ENCODE assay signal across 8 mouse cellular contexts in genomic region chr2:73596786-73597185, GRCm38 (mm10). TPM values are rescaled to one million over a fixed set of nuclear protein-coding genes. Genes with fewer than 3 reads are reported as not detected.
DNase-seq lines count a peak whose midpoint lies in the region; ATAC-seq lines count a peak whose summit lies in the region.

No protein-coding gene starts in this region.

- ATAC-seq in hindbrain, embryonic 13.5 days (ENCODE audit: low FRiP score): no peak
- ATAC-seq in heart, embryonic 15.5 days (replicated peaks; ENCODE audit: insufficient number of reproducible peaks, insufficient read depth, low FRiP score, low read depth): 0 out of 2 replicates have a peak, but pooled peaks have one; percentile 10
- no peak; the same call in 1 of the 2 replicates for ATAC-seq in liver, embryonic 12.5 days
- no peak for ATAC-seq in CD4-positive, CD25-positive, alpha-beta regulatory T cell, adult 4 months

- H3K4me2 ChIP-seq in hindbrain, embryonic 13.5 days: no peak overlapping the region
- peak overlapping the region; percentile 60 for H3K4me2 ChIP-seq in heart, embryonic 15.5 days
- peak overlapping the region; percentile 43 for H3K4me2 ChIP-seq in liver, embryonic 12.5 days

- H3K36me3 ChIP-seq in hindbrain, embryonic 10.5 days: no peaks in the 10 kb centered on the region
- H3K36me3 ChIP-seq in hindbrain, embryonic 13.5 days: no peaks in the 10 kb centered on the region
- no peaks in the 10 kb centered on the region for H3K36me3 ChIP-seq in heart, embryonic 15.5 days
- H3K36me3 ChIP-seq in liver, embryonic 12.5 days: no peaks in the 10 kb centered on the region

- H3K27me3 ChIP-seq in hindbrain, embryonic 10.5 days (ENCODE audit: insufficient read depth, poor library complexity, severe bottlenecking): no peaks in the 10 kb centered on the region; the same call in 1 of the 2 replicates
- no peaks in the 10 kb centered on the region for H3K27me3 ChIP-seq in hindbrain, embryonic 13.5 days
- no peaks in the 10 kb centered on the region for H3K27me3 ChIP-seq in heart, embryonic 15.5 days
- H3K27me3 ChIP-seq in liver, embryonic 12.5 days (replicated peaks): no peaks in the 10 kb centered on the region

- H3K4me1 ChIP-seq in hindbrain, embryonic 10.5 days (replicated peaks): peaks cover 20% of the 10 kb centered on the region
- H3K4me1 ChIP-seq in hindbrain, embryonic 13.5 days (replicated peaks): peaks cover 3% of the 10 kb centered on the region; the same call in 1 of the 2 replicates
- peaks cover 34% of the 10 kb centered on the region for H3K4me1 ChIP-seq in heart, embryonic 15.5 days (replicated peaks)
- peaks cover 15% of the 10 kb centered on the region for H3K4me1 ChIP-seq in liver, embryonic 12.5 days

- H3K4me3 ChIP-seq in hindbrain, embryonic 10.5 days: peak overlapping the region; percentile 20; the same call in 1 of the 2 replicates
- H3K4me3 ChIP-seq in hindbrain, embryonic 13.5 days: no peak overlapping the region
- peak overlapping the region; percentile 25; the same call in 1 of the 2 replicates for H3K4me3 ChIP-seq in heart, embryonic 15.5 days
- peak overlapping the region; percentile 8; the same call in 1 of the 2 replicates for H3K4me3 ChIP-seq in liver, embryonic 12.5 days

- H3K9me3 ChIP-seq in hindbrain, embryonic 10.5 days: no peaks in the 10 kb centered on the region
- no peaks in the 10 kb centered on the region for H3K9me3 ChIP-seq in hindbrain, embryonic 13.5 days
- H3K9me3 ChIP-seq in heart, embryonic 15.5 days (replicated peaks): no peaks in the 10 kb centered on the region
- H3K9me3 ChIP-seq in liver, embryonic 12.5 days (replicated peaks): no peaks in the 10 kb centered on the region

- 0 out of 2 replicates have a peak overlapping the region, but pooled peaks have one; percentile 12 for H3K27ac ChIP-seq in hindbrain, embryonic 10.5 days
- no peak overlapping the region for H3K27ac ChIP-seq in hindbrain, embryonic 13.5 days
- H3K27ac ChIP-seq in heart, embryonic 15.5 days: peak overlapping the region; percentile 35; the same call in 1 of the 2 replicates
- no peak overlapping the region for H3K27ac ChIP-seq in liver, embryonic 12.5 days

- no peak overlapping the region for H3K9ac ChIP-seq in hindbrain, embryonic 13.5 days
- H3K9ac ChIP-seq in heart, embryonic 15.5 days: no peak overlapping the region
- no peak overlapping the region for H3K9ac ChIP-seq in liver, embryonic 12.5 days

- DNase-seq in hindbrain, embryonic 10.5 days (ENCODE audit: low spot score): no peak
- DNase-seq in brain, adult 2 months (ENCODE audit: low read depth, low spot score): peak; percentile 96
- DNase-seq in testis, postnatal 10 days (ENCODE audit: low spot score): peak; percentile 66
- no peak for DNase-seq in adrenal gland, adult 2 months

- WGBS in hindbrain, embryonic 10.5 days: 27% methylated on average over 9 of the region's 9 CpGs
- WGBS in hindbrain, embryonic 13.5 days: 31% methylated on average over 9 of the region's 9 CpGs
- 5% methylated on average over 9 of the region's 9 CpGs for WGBS in heart, embryonic 15.5 days
- 19% methylated on average over 9 of the region's 9 CpGs for WGBS in liver, embryonic 12.5 days (ENCODE audit: insufficient replicate concordance)

RNA-seq across cellular contexts. Expression of gene Chrna1, which starts 16.6 kb away (rescaled TPM):
- polyA plus RNA-seq in hindbrain, embryonic 10.5 days (2016; fragmentation: Nextera tagmentation; extraction: Ambion mirVana): 0.69 and 1.00 TPM in 2 replicates
- 0.40 and 0.45 TPM in 2 replicates for polyA plus RNA-seq in hindbrain, embryonic 13.5 days (2015; fragmentation: Nextera tagmentation; extraction: Ambion mirVana)
- polyA plus RNA-seq in heart, embryonic 15.5 days (2015; fragmentation: Nextera tagmentation; extraction: Ambion mirVana): 0.09 and 0.28 TPM in 2 replicates
- 0.29 and 0.50 TPM in 2 replicates for polyA plus RNA-seq in liver, embryonic 12.5 days (2016; fragmentation: Nextera tagmentation; extraction: Ambion mirVana)
- not detected for total RNA-seq in adrenal gland, adult 2 months (2021)
- 0.02 TPM in 1 of 2 replicates, not detected in the other for polyA plus RNA-seq in adrenal gland, adult 2 months (2012; rRNA removed)
- polyA plus RNA-seq in CD4-positive, CD25-positive, alpha-beta regulatory T cell, adult 4 months (2017; shearing (Covaris generic)): not detected

Comparison
In these comparisons a context has a peak if more than half of its experiments do, and no peak if none do; other contexts are left out.
1. H3K27ac ChIP-seq: peak in hindbrain, embryonic 10.5 days (single experiment) and heart, embryonic 15.5 days (single experiment); none in hindbrain, embryonic 13.5 days (single experiment) and liver, embryonic 12.5 days (single experiment).
2. DNase-seq: peak in brain, adult 2 months (single experiment) and testis, postnatal 10 days (single experiment); none in hindbrain, embryonic 10.5 days (single experiment) and adrenal gland, adult 2 months (single experiment).